Mouse (Mus musculus): ENCODE results near the gene Gm21094. TPM values are rescaled to one million over a fixed set of nuclear protein-coding genes. Genes with fewer than 3 reads are reported as not detected.
"Not testable (repeated sequence)": the region's sequence is repeated elsewhere in the genome, so short reads cannot be mapped to it uniquely, and the experiment has no call there.

The Gm21094 gene
- not detected in 2 replicates for total RNA-seq (2014; fragmentation: Nextera tagmentation)
- not detected in 2 replicates for total RNA-seq (2017)

- ATAC-seq (replicated peaks; ENCODE audit: poor library complexity, severe bottlenecking) = not testable (repeated sequence)
Observed at GRCm38 (mm10) chrY:32620343-32620742, at the start of gene Gm21094. Gene Gm21094 (minus strand): TSS chrY:32620443.
